Mouse (Mus musculus): Measurements from ENCODE around the gene Cdkn3.
"Not testable (repeated sequence)": the region's sequence is repeated elsewhere in the genome, so short reads cannot be mapped to it uniquely, and the experiment has no call there.

The Cdkn3 gene

GRCm38 (mm10) chr14:46760355-46761029 is at the start of gene Cdkn3:
Gene Cdkn3 (plus strand): TSS chr14:46760541.
- DNase-seq (ENCODE audit: low read depth, low spot score), result peak; percentile 96
- Histone ChIP-seq H3K36me3 (ENCODE audit: control insufficient read depth, insufficient read depth, low read length, poor library complexity, severe bottlenecking) (no peaks in the 10 kb centered on the region), H3K27me3 (ENCODE audit: control insufficient read depth, insufficient read depth, low read length, poor library complexity, severe bottlenecking) (no peaks in the 10 kb centered on the region)

DNA sequence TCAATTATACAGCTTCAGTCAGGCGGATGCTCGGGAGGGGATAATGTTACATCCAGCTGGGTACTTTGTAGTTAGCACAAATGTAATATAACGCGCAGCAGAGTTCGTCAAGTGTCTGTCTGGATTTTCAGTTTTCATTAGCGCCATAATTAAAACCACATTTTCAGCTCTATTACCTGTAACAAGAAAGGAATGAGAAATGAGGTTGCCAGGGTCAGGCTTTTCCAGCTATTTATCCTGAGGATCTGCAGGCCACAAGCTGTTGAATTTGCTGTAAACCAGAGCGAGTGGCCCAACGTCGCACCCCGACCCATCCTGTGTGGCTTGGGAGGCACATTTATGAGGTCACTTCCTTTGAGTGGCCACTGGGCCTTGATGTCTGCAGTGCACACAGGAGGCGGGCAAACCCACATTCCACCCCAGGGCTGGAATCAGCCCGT is 41.8 kb upstream of the Cdkn3 start:
- H3K36me3 ChIP-seq (ENCODE audit: control insufficient read depth, insufficient read depth, low read length, poor library complexity, severe bottlenecking), result no peaks in the 10 kb centered on the region

DNA sequence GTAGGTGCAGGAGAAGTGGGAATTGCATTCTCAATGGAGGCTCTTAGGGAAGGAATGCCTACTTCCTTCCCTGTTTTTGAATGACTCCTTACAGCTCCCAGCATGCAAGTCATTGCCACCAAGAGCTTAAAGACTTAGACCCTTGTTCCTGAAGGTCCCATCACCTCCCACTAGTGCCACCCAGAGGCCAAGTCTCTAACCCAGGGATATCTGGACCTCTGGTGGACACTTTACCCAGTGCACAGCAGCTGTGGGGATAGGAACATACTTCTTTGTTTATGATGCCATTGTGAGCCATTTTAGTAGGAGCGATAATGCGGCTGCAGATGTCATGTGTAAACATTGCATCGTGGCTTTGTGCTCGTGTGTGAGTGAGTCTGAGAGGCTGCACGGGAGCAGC is 38.3 kb upstream of the Cdkn3 start:
- Histone ChIP-seq H3K27me3 (ENCODE audit: control insufficient read depth, insufficient read depth, low read length, poor library complexity, severe bottlenecking) (no peaks in the 10 kb centered on the region), H3K36me3 (ENCODE audit: control insufficient read depth, insufficient read depth, low read length, poor library complexity, severe bottlenecking) (no peaks in the 10 kb centered on the region)
- no peak for DNase-seq (ENCODE audit: low read depth, low spot score)

More for the DNA sequence above, 41.8 kb upstream of the Cdkn3 start:
- DNase-seq (ENCODE audit: low read depth, low spot score), result no peak
- H3K27me3 ChIP-seq (ENCODE audit: control insufficient read depth, insufficient read depth, low read length, poor library complexity, severe bottlenecking), result no peaks in the 10 kb centered on the region; the same call in none of the 2 replicates

- DNase-seq (ENCODE audit: low read depth, low spot score), result peak; percentile 48
- no peaks in the 10 kb centered on the region for H3K36me3 ChIP-seq (ENCODE audit: control insufficient read depth, insufficient read depth, low read length, poor library complexity, severe bottlenecking)
- H3K27me3 ChIP-seq (ENCODE audit: control insufficient read depth, insufficient read depth, low read length, poor library complexity, severe bottlenecking), result no peaks in the 10 kb centered on the region
These were observed 36.5 kb upstream of the Cdkn3 start for GRCm38 (mm10) chr14:46723828-46724227.

GRCm38 (mm10) chr14:46724941-46725340 is 35.4 kb upstream of the Cdkn3 start:
- Histone ChIP-seq H3K27me3 (ENCODE audit: control insufficient read depth, insufficient read depth, low read length, poor library complexity, severe bottlenecking) (no peaks in the 10 kb centered on the region), H3K36me3 (ENCODE audit: control insufficient read depth, insufficient read depth, low read length, poor library complexity, severe bottlenecking) (no peaks in the 10 kb centered on the region)
- DNase-seq (ENCODE audit: low read depth, low spot score), result no peak

GRCm38 (mm10) chr14:46725743-46726142 is 34.6 kb upstream of the Cdkn3 start:
- no peaks in the 10 kb centered on the region for H3K36me3 ChIP-seq (ENCODE audit: control insufficient read depth, insufficient read depth, low read length, poor library complexity, severe bottlenecking)
- H3K27me3 ChIP-seq (ENCODE audit: control insufficient read depth, insufficient read depth, low read length, poor library complexity, severe bottlenecking), result no peaks in the 10 kb centered on the region
- peak; percentile 43 for DNase-seq (ENCODE audit: low read depth, low spot score)

DNA sequence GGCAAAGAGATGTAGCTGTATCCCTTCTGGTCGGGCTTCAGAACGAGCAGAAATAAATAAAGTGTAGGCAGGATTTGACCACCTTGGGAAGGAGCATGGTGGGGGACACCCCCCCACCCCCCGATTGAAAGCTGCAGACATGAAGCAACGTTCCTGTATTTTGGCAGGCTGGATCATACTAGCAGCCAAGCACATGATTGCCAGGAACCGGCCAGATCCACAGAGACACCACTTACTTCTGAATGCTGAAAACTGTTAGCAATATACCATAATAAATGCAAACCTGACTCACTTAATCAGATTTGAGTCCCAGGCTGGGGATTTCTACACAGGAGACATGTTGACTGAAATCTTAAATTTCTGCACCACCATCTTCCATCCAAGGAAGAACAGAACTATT is 26.1 kb upstream of the Cdkn3 start:
- DNase-seq (ENCODE audit: low read depth, low spot score), result no peak
- H3K36me3 ChIP-seq (ENCODE audit: control insufficient read depth, insufficient read depth, low read length, poor library complexity, severe bottlenecking), result no peaks in the 10 kb centered on the region
- H3K27me3 ChIP-seq (ENCODE audit: control insufficient read depth, insufficient read depth, low read length, poor library complexity, severe bottlenecking), result no peaks in the 10 kb centered on the region

GRCm38 (mm10) chr14:46734761-46735455 is 25.4 kb upstream of the Cdkn3 start:
- no peak for DNase-seq (ENCODE audit: low read depth, low spot score)
- Histone ChIP-seq H3K27me3 (ENCODE audit: control insufficient read depth, insufficient read depth, low read length, poor library complexity, severe bottlenecking) (no peaks in the 10 kb centered on the region), H3K36me3 (ENCODE audit: control insufficient read depth, insufficient read depth, low read length, poor library complexity, severe bottlenecking) (no peaks in the 10 kb centered on the region)

GRCm38 (mm10) chr14:46736366-46736765 is 24.0 kb upstream of the Cdkn3 start:
- no peaks in the 10 kb centered on the region for H3K27me3 ChIP-seq (ENCODE audit: control insufficient read depth, insufficient read depth, low read length, poor library complexity, severe bottlenecking)

DNA sequence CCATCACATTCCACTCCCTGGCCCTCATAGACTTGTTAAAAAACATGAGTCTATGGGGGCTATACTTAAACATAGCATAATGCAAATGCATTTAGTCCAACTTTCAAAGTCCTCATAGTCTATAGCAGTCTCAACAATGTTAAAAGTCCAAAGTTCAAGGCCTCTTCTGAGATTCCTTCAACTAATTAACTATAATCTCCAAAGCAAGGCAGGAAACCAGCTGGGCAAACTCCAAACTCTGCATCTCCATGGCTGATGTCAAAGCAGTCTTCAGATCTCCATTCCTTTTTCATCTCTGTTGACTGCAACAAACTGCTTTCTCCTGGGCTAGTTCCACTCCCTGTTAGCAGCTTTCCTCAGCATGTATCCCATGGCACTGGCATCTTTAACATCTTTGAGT is 23.0 kb upstream of the Cdkn3 start:
- not testable (repeated sequence) for H3K36me3 ChIP-seq (ENCODE audit: control insufficient read depth, insufficient read depth, low read length, poor library complexity, severe bottlenecking); H3K27me3 ChIP-seq (ENCODE audit: control insufficient read depth, insufficient read depth, low read length, poor library complexity, severe bottlenecking); DNase-seq (ENCODE audit: low read depth, low spot score)

More at GRCm38 (mm10) chr14:46736366-46736765, 24.0 kb upstream of the Cdkn3 start:
- no peak for DNase-seq (ENCODE audit: low read depth, low spot score)
- H3K36me3 ChIP-seq (ENCODE audit: control insufficient read depth, insufficient read depth, low read length, poor library complexity, severe bottlenecking), result no peaks in the 10 kb centered on the region

DNA sequence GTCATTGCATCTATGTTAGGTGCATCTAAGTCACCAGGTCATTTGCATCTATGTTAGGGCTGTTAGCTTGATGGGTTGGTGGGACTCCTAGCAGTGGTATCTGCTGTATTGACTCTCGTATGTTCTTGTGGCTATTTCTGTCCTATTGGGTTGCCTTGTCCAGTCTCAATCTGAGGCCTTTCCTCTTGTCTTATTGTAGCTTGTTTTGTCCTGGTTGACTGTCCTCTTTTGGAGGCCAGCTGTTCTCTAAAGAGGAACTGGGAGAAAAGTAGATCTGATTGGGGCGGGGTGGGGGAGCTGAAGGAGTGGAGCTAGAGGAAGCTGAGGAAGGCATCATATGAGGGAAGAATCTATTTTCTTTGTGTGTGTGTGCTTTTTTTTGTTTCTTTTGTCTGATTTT is 17.7 kb upstream of the Cdkn3 start:
- no peaks in the 10 kb centered on the region for H3K27me3 ChIP-seq (ENCODE audit: control insufficient read depth, insufficient read depth, low read length, poor library complexity, severe bottlenecking)
- no peaks in the 10 kb centered on the region for H3K36me3 ChIP-seq (ENCODE audit: control insufficient read depth, insufficient read depth, low read length, poor library complexity, severe bottlenecking)
- DNase-seq (ENCODE audit: low read depth, low spot score), result peak; percentile 5

- Histone ChIP-seq H3K27me3 (ENCODE audit: control insufficient read depth, insufficient read depth, low read length, poor library complexity, severe bottlenecking) (no peaks in the 10 kb centered on the region), H3K36me3 (ENCODE audit: control insufficient read depth, insufficient read depth, low read length, poor library complexity, severe bottlenecking) (no peaks in the 10 kb centered on the region)
- no peak for DNase-seq (ENCODE audit: low read depth, low spot score)
These were observed 14.9 kb upstream of the Cdkn3 start for GRCm38 (mm10) chr14:46745413-46745812.

DNA sequence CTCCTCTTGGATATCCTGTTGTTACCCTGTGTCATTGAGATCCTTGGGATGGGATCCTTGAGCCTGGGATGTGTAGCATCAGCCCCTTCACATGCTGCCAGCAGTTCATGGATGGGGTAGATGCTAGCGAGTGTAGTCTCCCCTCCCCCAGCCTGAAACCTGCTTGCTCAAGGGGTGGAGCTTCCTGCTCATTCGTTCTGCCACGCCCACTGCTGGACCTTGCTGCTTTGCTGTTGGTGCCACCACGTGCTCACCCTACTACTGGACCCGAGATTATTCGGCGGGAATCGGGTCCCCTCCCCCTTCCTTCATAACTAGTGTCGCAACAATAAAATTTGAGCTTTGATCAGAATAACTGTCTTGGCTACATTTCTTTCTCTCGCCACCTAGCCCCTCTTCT is 6.0 kb upstream of the Cdkn3 start:
- H3K36me3 ChIP-seq (ENCODE audit: control insufficient read depth, insufficient read depth, low read length, poor library complexity, severe bottlenecking); H3K27me3 ChIP-seq (ENCODE audit: control insufficient read depth, insufficient read depth, low read length, poor library complexity, severe bottlenecking); DNase-seq (ENCODE audit: low read depth, low spot score): not testable (repeated sequence)

DNA sequence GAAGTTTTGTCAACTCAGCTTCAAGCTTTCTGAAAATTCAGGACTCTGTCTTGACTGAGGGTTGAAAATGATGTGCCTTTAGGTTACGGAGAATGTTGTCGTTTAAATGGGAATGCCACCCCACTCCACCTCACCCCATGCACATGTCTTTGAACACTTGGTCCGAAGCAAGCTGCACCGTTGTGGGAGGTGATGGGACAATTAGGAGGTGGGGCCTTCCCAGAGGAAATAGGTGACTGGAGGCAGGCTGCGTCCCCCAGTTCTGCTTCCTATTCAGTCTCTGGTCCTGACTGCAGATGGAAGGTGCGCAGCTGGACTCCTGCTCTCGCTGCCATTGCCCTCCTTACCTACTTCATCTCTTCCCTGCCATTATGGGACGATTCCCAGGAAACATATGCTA is 4.5 kb upstream of the Cdkn3 start:
- no peaks in the 10 kb centered on the region for H3K27me3 ChIP-seq (ENCODE audit: control insufficient read depth, insufficient read depth, low read length, poor library complexity, severe bottlenecking)
- no peak for DNase-seq (ENCODE audit: low read depth, low spot score)
- H3K36me3 ChIP-seq (ENCODE audit: control insufficient read depth, insufficient read depth, low read length, poor library complexity, severe bottlenecking), result no peaks in the 10 kb centered on the region

- no peak for DNase-seq (ENCODE audit: low read depth, low spot score)
- no peaks in the 10 kb centered on the region for H3K36me3 ChIP-seq (ENCODE audit: control insufficient read depth, insufficient read depth, low read length, poor library complexity, severe bottlenecking)
These were observed 2.6 kb upstream of the Cdkn3 start for GRCm38 (mm10) chr14:46757736-46758135.

More at GRCm38 (mm10) chr14:46757736-46758135, 2.6 kb upstream of the Cdkn3 start:
- no peaks in the 10 kb centered on the region for H3K27me3 ChIP-seq (ENCODE audit: control insufficient read depth, insufficient read depth, low read length, poor library complexity, severe bottlenecking)
